Mouse (Mus musculus) stomach, embryonic 14.5 days (tissue): ENCODE data around the gene Cacna2d3. TPM values are rescaled to one million over a fixed set of nuclear protein-coding genes. Genes with fewer than 3 reads are reported as not detected.

ENCODE experiments used
- ATAC-seq: fragments of 200-750 bp; cut with Nextera tagmentation; 2 replicates; pipeline ENCODE4 v1.8.0; 2017; ENCODE audit warnings: low read depth, moderate TSS enrichment; ENCODE audit not compliant: insufficient number of reproducible peaks, insufficient read depth, low FRiP score
- H3K27ac ChIP-seq: fragments of 300-500 bp; sonication (generic); 2 replicates; pipeline ENCODE4 v1.5.1; 2014; ENCODE audit warnings: mild to moderate bottlenecking, low read length, moderate library complexity, mixed read lengths
- H3K27me3 ChIP-seq: fragments of 300-500 bp; sonication (generic); 2 replicates; pipeline ENCODE4 v1.6.1; 2014; ENCODE audit warnings: low read length, control low read depth, mixed read lengths; ENCODE audit not compliant: control insufficient read depth, insufficient read depth
- H3K36me3 ChIP-seq: fragments of 300-500 bp; sonication (generic); 2 replicates; pipeline ENCODE4 v1.6.1; 2014; ENCODE audit warnings: mild to moderate bottlenecking, control low read depth, low read length, moderate library complexity, mixed read lengths; ENCODE audit not compliant: control insufficient read depth, insufficient read depth
- H3K4me1 ChIP-seq: fragments of 300-500 bp; sonication (generic); 2 replicates; pipeline ENCODE4 v1.6.1; 2014; ENCODE audit warnings: low read length, control low read depth, mixed read lengths; ENCODE audit not compliant: control insufficient read depth, insufficient read depth
- H3K4me2 ChIP-seq: fragments of 300-500 bp; sonication (generic); replicated peaks from 2 replicates; pipeline ENCODE4 v1.6.1; 2014; ENCODE audit warnings: low read depth, low read length, control low read depth
- H3K4me3 ChIP-seq: fragments of 300-500 bp; sonication (generic); 2 replicates; pipeline ENCODE4 v1.5.1; 2014; ENCODE audit warnings: low read depth, low read length, control low read depth
- H3K9ac ChIP-seq: fragments of 300-500 bp; sonication (generic); replicated peaks from 2 replicates; pipeline ENCODE4 v1.6.1; 2014; ENCODE audit warnings: low read depth, mild to moderate bottlenecking, control low read depth, low read length, moderate library complexity, mixed read lengths
- H3K9me3 ChIP-seq: fragments of 300-500 bp; sonication (generic); 2 replicates; pipeline ENCODE4 v1.6.1; 2016; ENCODE audit warnings: low read depth, low read length, control low read depth; ENCODE audit not compliant: control insufficient read depth
- WGBS: fragments of 180-500 bp; shearing (Covaris S2); extraction: QIAGEN DNeasy Blood & Tissue Kit; methylation state at CpG from one replicate; pipeline ENCODE4 v1.1.7; 2014; 5-methylcytosine and 5-hydroxymethylcytosine counted together
- polyA plus RNA-seq: library from polyadenylated mRNA; unstranded; fragments of >200 nt; fragmentation: Nextera tagmentation; extraction: Ambion mirVana; gene quantifications from 2 replicates; pipeline ENCODE4 v1.2.1, GENCODE M21; 2014

Gene Cacna2d3
- polyA plus RNA-seq, 1 experiment from 2014 or later = 3.5 TPM

GRCm38 (mm10) chr14:29498546-29499290 lies 222.9 kb downstream of the Cacna2d3 start:
- 42% methylated on average over 8 of the region's 8 CpGs for WGBS
- H3K27me3 ChIP-seq = no peaks in the 10 kb centered on the region
- H3K4me1 ChIP-seq = no peaks in the 10 kb centered on the region
- no peak overlapping the region for H3K9ac ChIP-seq
- H3K4me3 ChIP-seq = no peak overlapping the region
- H3K4me2 ChIP-seq = no peak overlapping the region
- no peak for ATAC-seq
- H3K9me3 ChIP-seq = no peaks in the 10 kb centered on the region
- H3K36me3 ChIP-seq = no peaks in the 10 kb centered on the region
- H3K27ac ChIP-seq = no peak overlapping the region

GRCm38 (mm10) chr14:29496552-29496951 lies 225.1 kb downstream of the Cacna2d3 start:
- Histone ChIP-seq H3K4me2 (no peak overlapping the region), H3K36me3 (no peaks in the 10 kb centered on the region), H3K9me3 (no peaks in the 10 kb centered on the region), H3K4me3 (no peak overlapping the region), H3K27me3 (no peaks in the 10 kb centered on the region), H3K4me1 (no peaks in the 10 kb centered on the region), H3K27ac (no peak overlapping the region), H3K9ac (no peak overlapping the region)
- WGBS = 82% methylated on average over 3 of the region's 3 CpGs
- no peak for ATAC-seq

GRCm38 (mm10) chr14:29491786-29492185 lies 229.9 kb downstream of the Cacna2d3 start:
- H3K27me3 ChIP-seq = no peaks in the 10 kb centered on the region
- H3K9ac ChIP-seq = no peak overlapping the region
- H3K27ac ChIP-seq = no peak overlapping the region
- H3K36me3 ChIP-seq = no peaks in the 10 kb centered on the region
- no peak overlapping the region for H3K4me2 ChIP-seq
- WGBS = 53% methylated on average over 1 of the region's 1 CpGs
- H3K4me1 ChIP-seq = no peaks in the 10 kb centered on the region
- H3K4me3 ChIP-seq = no peak overlapping the region
- no peaks in the 10 kb centered on the region for H3K9me3 ChIP-seq
- no peak for ATAC-seq

GRCm38 (mm10) chr14:29485416-29485815 lies 236.2 kb downstream of the Cacna2d3 start:
- WGBS = 56% methylated on average over 1 of the region's 1 CpGs
- H3K4me1 ChIP-seq = no peaks in the 10 kb centered on the region
- ATAC-seq = no peak
- no peak overlapping the region for H3K4me2 ChIP-seq
- no peak overlapping the region for H3K9ac ChIP-seq
- no peak overlapping the region for H3K27ac ChIP-seq
- H3K4me3 ChIP-seq = no peak overlapping the region
- H3K9me3 ChIP-seq = no peaks in the 10 kb centered on the region
- H3K36me3 ChIP-seq = no peaks in the 10 kb centered on the region
- H3K27me3 ChIP-seq = no peaks in the 10 kb centered on the region

- H3K36me3 ChIP-seq = no peaks in the 10 kb centered on the region
- H3K4me3 ChIP-seq = no peak overlapping the region
- H3K4me2 ChIP-seq = no peak overlapping the region
- no peaks in the 10 kb centered on the region for H3K4me1 ChIP-seq
- H3K9ac ChIP-seq = no peak overlapping the region
- H3K27me3 ChIP-seq = no peaks in the 10 kb centered on the region
- no peaks in the 10 kb centered on the region for H3K9me3 ChIP-seq
- no peak overlapping the region for H3K27ac ChIP-seq
- ATAC-seq = no peak
- 67% methylated on average over 6 of the region's 6 CpGs for WGBS
Measured at GRCm38 (mm10) chr14:29478403-29478983, 243.2 kb downstream of the Cacna2d3 start.

- H3K4me1 ChIP-seq = no peaks in the 10 kb centered on the region
- WGBS = 83% methylated on average over 2 of the region's 2 CpGs
- no peaks in the 10 kb centered on the region for H3K36me3 ChIP-seq
- no peak for ATAC-seq
- no peaks in the 10 kb centered on the region for H3K9me3 ChIP-seq
- H3K9ac ChIP-seq = no peak overlapping the region
- no peaks in the 10 kb centered on the region for H3K27me3 ChIP-seq
- no peak overlapping the region for H3K27ac ChIP-seq
- no peak overlapping the region for H3K4me3 ChIP-seq
- no peak overlapping the region for H3K4me2 ChIP-seq
Measured at GRCm38 (mm10) chr14:29464277-29464676, 257.4 kb downstream of the Cacna2d3 start.

- no peak for ATAC-seq
- WGBS = 71% methylated on average over 3 of the region's 3 CpGs
- Histone ChIP-seq H3K4me2 (no peak overlapping the region), H3K27me3 (no peaks in the 10 kb centered on the region), H3K9ac (no peak overlapping the region), H3K36me3 (no peaks in the 10 kb centered on the region), H3K9me3 (no peaks in the 10 kb centered on the region), H3K4me3 (no peak overlapping the region), H3K4me1 (no peaks in the 10 kb centered on the region), H3K27ac (no peak overlapping the region)
Measured at GRCm38 (mm10) chr14:29449203-29449602, 272.5 kb downstream of the Cacna2d3 start.

- peaks cover 5% of the 10 kb centered on the region; the same call in 1 of the 2 replicates for H3K4me1 ChIP-seq
- no peaks in the 10 kb centered on the region for H3K36me3 ChIP-seq
- H3K27me3 ChIP-seq = no peaks in the 10 kb centered on the region
- no peak overlapping the region for H3K4me3 ChIP-seq
- H3K9ac ChIP-seq = no peak overlapping the region
- 31% methylated on average over 15 of the region's 15 CpGs for WGBS
- H3K4me2 ChIP-seq = no peak overlapping the region
- no peak for ATAC-seq
- no peak overlapping the region for H3K27ac ChIP-seq
- H3K9me3 ChIP-seq = no peaks in the 10 kb centered on the region
Measured at GRCm38 (mm10) chr14:29443091-29444026, 278.3 kb downstream of the Cacna2d3 start.
